Mouse (Mus musculus) spleen, adult 2 months (tissue): ENCODE data around the gene Gcm1.

ENCODE experiments used
- CTCF ChIP-seq: fragments of 200-500 bp; IDR thresholded peaks from 2 replicates; pipeline ENCODE4 v1.5.1; 2011; ENCODE audit warnings: mild to moderate bottlenecking, inconsistent platforms; ENCODE audit not compliant: insufficient read depth, insufficient read length, insufficient replicate concordance; ENCODE audit errors: extremely low read depth
- POLR2A ChIP-seq: fragments of 200-500 bp; IDR thresholded peaks from 2 replicates; pipeline ENCODE4 v1.6.1; 2011; ENCODE audit warnings: low read depth, low read length, inconsistent platforms

DNA sequence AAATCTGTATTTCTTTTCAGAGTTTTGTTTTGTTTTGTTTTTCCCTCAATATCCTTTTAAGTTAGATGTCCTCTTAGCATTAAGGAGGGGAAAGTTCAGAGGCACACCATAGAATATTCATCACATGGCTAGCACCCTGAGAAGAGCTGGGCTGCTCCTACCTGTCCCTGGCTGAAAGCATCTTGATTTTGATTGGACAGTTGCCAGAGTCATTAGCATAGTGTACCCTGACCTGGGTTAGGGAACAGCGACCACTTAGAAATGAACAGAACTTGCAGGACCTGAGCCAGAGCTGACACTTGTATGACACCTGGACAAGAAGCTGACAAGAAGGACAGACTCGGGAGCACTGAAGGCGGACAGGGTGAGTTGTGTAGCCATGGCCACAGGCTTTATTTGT is at the start of gene Gcm1:
- TF ChIP-seq POLR2A (no peak), CTCF (no peak)
